Mouse (Mus musculus) embryo, embryonic 10 days (tissue): ENCODE data around the gene Ptgfrn.

Experiments used
- DNase-seq: peaks from one replicate; pipeline ENCODE4 v3.0.0-alpha.2; 2015; ENCODE audit warnings: low spot score

Ptgfrn gene

GRCm38 (mm10) chr3:101003575-101004356 lies 106.3 kb downstream of the Ptgfrn start:
- DNase-seq: no peak

GRCm38 (mm10) chr3:100999732-101000131 lies 110.3 kb downstream of the Ptgfrn start:
- DNase-seq: no peak

- DNase-seq: peak; percentile 83
Measured at GRCm38 (mm10) chr3:100998904-100999340, 111.2 kb downstream of the Ptgfrn start.

- DNase-seq: no peak
Measured at GRCm38 (mm10) chr3:100997785-100998570, 112.1 kb downstream of the Ptgfrn start.

- DNase-seq: no peak
Measured at GRCm38 (mm10) chr3:100994252-100994651, 115.8 kb downstream of the Ptgfrn start.

- peak; percentile 14 for DNase-seq
Measured at GRCm38 (mm10) chr3:100993718-100994117, 116.4 kb downstream of the Ptgfrn start.

- DNase-seq: no peak
Measured at GRCm38 (mm10) chr3:100993158-100993557, 116.9 kb downstream of the Ptgfrn start.
